ENCODE assay signal across 1 mouse cellular context in the genomic region with DNA sequence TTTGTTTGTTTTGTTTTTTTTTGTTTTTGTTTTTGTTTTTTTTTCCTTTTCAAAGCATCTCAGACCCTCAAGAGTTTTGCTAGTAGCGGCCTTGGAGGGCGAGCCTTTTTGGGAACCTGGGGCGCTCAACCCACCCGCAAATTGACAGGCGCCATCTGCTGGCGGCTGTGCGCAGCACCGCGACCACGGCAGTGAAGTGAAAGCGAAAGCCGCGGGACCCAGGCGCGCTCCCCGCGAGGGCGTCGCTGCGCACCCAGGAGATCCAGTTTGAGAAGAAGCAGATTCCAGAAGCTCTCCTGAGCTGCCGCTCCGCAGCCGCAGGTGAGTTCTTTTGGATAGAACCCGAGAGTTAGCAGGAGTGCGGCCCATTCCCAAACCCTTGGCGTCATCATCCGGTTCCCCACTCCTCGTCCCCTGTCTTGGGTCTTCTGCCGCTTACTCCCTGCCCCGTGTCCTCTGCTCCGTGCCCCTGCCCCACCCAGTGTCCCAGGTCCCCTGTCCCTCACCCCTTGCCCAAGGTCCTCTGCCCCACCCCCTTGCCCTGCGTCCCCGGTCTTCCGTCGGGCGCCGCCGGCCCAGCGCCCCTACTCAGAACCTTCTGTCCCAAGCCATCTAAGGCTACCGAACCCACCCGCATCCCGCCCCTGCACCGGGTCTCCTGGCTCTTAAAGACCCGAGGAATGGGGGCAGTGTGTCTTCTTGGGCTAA.
A peak's percentile ranks its signal among the peaks of the same experiment; 100 is the strongest.
TF ChIP-seq lines count a peak whose summit lies in the region.

No protein-coding gene starts in this region.

TF ChIP-seq in ES-E14, 5 proteins besides CTCF, POLR2A, EP300 and RAD21 (continued from another document):
- TF ChIP-seq ZC3H11A (IDR thresholded peaks at IDR 0.05; ENCODE audit: borderline replicate concordance, low read depth, low read length) = 0 out of 2 replicates have a peak, but pooled peaks have one; percentile 19
- no peak for TF ChIP-seq CHD2 (IDR thresholded peaks at IDR 0.05; ENCODE audit: low read depth, low read length)
